ENCODE assay signal across 24 mouse cellular contexts in the genomic region with DNA sequence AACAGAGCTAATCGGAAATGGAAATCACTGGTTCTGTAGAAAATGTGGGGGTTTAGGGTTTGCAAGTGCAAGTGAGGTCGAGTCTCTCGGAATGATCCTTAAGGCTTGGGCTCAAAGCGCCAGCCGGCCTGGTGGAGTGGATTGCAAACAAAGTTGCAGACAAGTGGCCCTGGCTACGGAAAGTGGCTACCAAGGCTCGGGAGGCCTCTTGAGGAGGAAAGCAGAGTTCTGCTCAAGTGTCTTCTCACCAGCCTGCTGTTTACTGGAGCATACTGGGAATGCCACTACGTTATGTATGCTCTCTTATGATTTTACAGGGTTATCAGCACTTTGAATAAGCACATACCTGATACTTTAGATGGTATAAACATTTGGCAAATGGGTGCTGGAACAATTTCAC.
DNase-seq lines count a peak whose midpoint lies in the region; ATAC-seq and TF ChIP-seq lines count a peak whose summit lies in the region.
"Had no signal": no experiment of that assay in that cellular context is flagged by ENCODE, and none has a peak within 500 bp of the region (broad histone marks: within the 10 kb centered on the region; RNA-seq: fewer than 3 reads in every experiment).

No protein-coding gene starts in this region.

- WGBS in lung, embryonic 14.5 days = 67% methylated on average over 8 of the region's 8 CpGs
- 61% methylated on average over 8 of the region's 8 CpGs for WGBS in lung, postnatal 0 days

- H3K27ac ChIP-seq in lung, embryonic 14.5 days (ENCODE audit: low read depth) = no peak overlapping the region
- no peak overlapping the region for H3K27ac ChIP-seq in lung, postnatal 0 days (ENCODE audit: low read length)
- H3K27ac ChIP-seq: embryonic facial prominence, embryonic 12.5 days; embryonic facial prominence, embryonic 15.5 days; gastrocnemius, adult 2 months; heart, adult 2 months; hindbrain, embryonic 12.5 days; hindbrain, embryonic 15.5 days had no signal

- peak; percentile 58 for DNase-seq in lung, embryonic 14.5 days
- DNase-seq in lung, postnatal 0 days (ENCODE audit: low spot score) = peak; percentile 78
- DNase-seq in lung, postnatal 25 days (ENCODE audit: low spot score) = peak; percentile 82
- DNase-seq in T-cell, adult 2 months (ENCODE audit: low spot score) = no peak
- DNase-seq in retina, postnatal 1 day = no peak
- DNase-seq in spleen, postnatal 14 days (ENCODE audit: low spot score in 2 of 2) = no peak
- no peak for DNase-seq in thymus, postnatal 0 days (ENCODE audit: low spot score)
- DNase-seq: adrenal gland, adult 8-10 months; adrenal gland, postnatal 25 days; cerebellum, adult 11-12 months; cerebellum, adult 9-10 months; cerebellum, postnatal 14 days; forebrain, postnatal 0 days; gastrocnemius, adult 2 months; gastrocnemius, postnatal 25 days; heart, adult 2 months had no signal

- peak; percentile 52; the same call in 1 of the 2 replicates for ATAC-seq in lung, embryonic 14.5 days (ENCODE audit: insufficient read depth)
- ATAC-seq in lung, postnatal 0 days = peak; percentile 89
- ATAC-seq: activated CD4-positive, CD25-positive, alpha-beta regulatory T cell, adult 4 months; CD4-positive, CD25-positive, alpha-beta regulatory T cell, adult 4 months; forebrain, embryonic 14.5 days; forebrain, postnatal 0 days had no signal

- H3K9ac ChIP-seq in lung, embryonic 14.5 days = no peak overlapping the region
- no peak overlapping the region for H3K9ac ChIP-seq in lung, postnatal 0 days (replicated peaks; ENCODE audit: low read depth)
- H3K9ac ChIP-seq: embryonic facial prominence, embryonic 12.5 days; embryonic facial prominence, embryonic 15.5 days; forebrain, postnatal 0 days; hindbrain, embryonic 12.5 days; hindbrain, embryonic 15.5 days had no signal

- no peaks in the 10 kb centered on the region for H3K36me3 ChIP-seq in lung, embryonic 14.5 days (ENCODE audit: insufficient read depth)
- no peaks in the 10 kb centered on the region for H3K36me3 ChIP-seq in lung, postnatal 0 days (ENCODE audit: insufficient read depth, low read length)
- H3K36me3 ChIP-seq: embryonic facial prominence, embryonic 12.5 days; embryonic facial prominence, embryonic 15.5 days; hindbrain, embryonic 12.5 days; hindbrain, embryonic 15.5 days had no signal

- no peak overlapping the region for H3K4me3 ChIP-seq in lung, embryonic 14.5 days (ENCODE audit: low read depth, low read length)
- H3K4me3 ChIP-seq in lung, postnatal 0 days (ENCODE audit: low read depth, low read length) = no peak overlapping the region
- H3K4me3 ChIP-seq: embryonic facial prominence, embryonic 12.5 days; embryonic facial prominence, embryonic 15.5 days; gastrocnemius, adult 2 months; heart, adult 2 months; hindbrain, embryonic 12.5 days; hindbrain, embryonic 15.5 days had no signal

- no peak for TF ChIP-seq CTCF in lung, embryonic 14.5 days (IDR thresholded peaks at IDR 0.05; ENCODE audit: low read depth)
- no peak for TF ChIP-seq CTCF in lung, postnatal 0 days (IDR thresholded peaks at IDR 0.05)

- H3K27me3 ChIP-seq in lung, embryonic 14.5 days (ENCODE audit: insufficient read depth, low read length) = no peaks in the 10 kb centered on the region
- no peaks in the 10 kb centered on the region for H3K27me3 ChIP-seq in lung, postnatal 0 days (replicated peaks; ENCODE audit: insufficient read depth, low read length)
- H3K27me3 ChIP-seq: embryonic facial prominence, embryonic 15.5 days had no signal

- H3K4me1 ChIP-seq in lung, embryonic 14.5 days (ENCODE audit: insufficient read depth) = peaks cover 6% of the 10 kb centered on the region; the same call in 1 of the 2 replicates
- no peaks in the 10 kb centered on the region; the same call in 1 of the 2 replicates for H3K4me1 ChIP-seq in lung, postnatal 0 days (ENCODE audit: insufficient read depth, low read depth, low read length)
- H3K4me1 ChIP-seq: embryonic facial prominence, embryonic 15.5 days had no signal

- peak; percentile 83 for TF ChIP-seq EP300 in lung, postnatal 0 days (IDR thresholded peaks at IDR 0.05)

- H3K9me3 ChIP-seq in lung, embryonic 14.5 days (ENCODE audit: low read depth, low read length) = no peaks in the 10 kb centered on the region
- no peaks in the 10 kb centered on the region for H3K9me3 ChIP-seq in lung, postnatal 0 days (ENCODE audit: low read length)
- H3K9me3 ChIP-seq: embryonic facial prominence, embryonic 12.5 days; embryonic facial prominence, embryonic 15.5 days; hindbrain, embryonic 12.5 days; hindbrain, embryonic 15.5 days had no signal

- H3K4me2 ChIP-seq in lung, embryonic 14.5 days = no peak overlapping the region
- no peak overlapping the region; the same call in 1 of the 2 replicates for H3K4me2 ChIP-seq in lung, postnatal 0 days (replicated peaks; ENCODE audit: low read depth, low read length)
- H3K4me2 ChIP-seq: embryonic facial prominence, embryonic 12.5 days; embryonic facial prominence, embryonic 15.5 days; heart, embryonic 11.5 days; hindbrain, embryonic 12.5 days; hindbrain, embryonic 15.5 days had no signal

Comparison
In these comparisons a context has a peak if more than half of its experiments do, and no peak if none do; other contexts are left out.
1. DNase-seq: peak in lung, embryonic 14.5 days (single experiment), lung, postnatal 0 days (single experiment) and lung, postnatal 25 days (single experiment); none in T-cell, adult 2 months (single experiment), retina, postnatal 1 day (single experiment), spleen, postnatal 14 days (0 of 2) and thymus, postnatal 0 days (single experiment).